Mouse (Mus musculus): ENCODE results near the gene Marveld3.

- no peak for TF ChIP-seq CTCF (IDR thresholded peaks at IDR 0.05; ENCODE audit: low read depth)
- no peak for TF ChIP-seq EP300 (IDR thresholded peaks at IDR 0.05; ENCODE audit: low read depth)
These were observed 20.5 kb upstream of the Marveld3 start for GRCm38 (mm10) chr8:109982386-109983105.
